Mouse (Mus musculus) heart, postnatal 4 days (tissue): Measurements from ENCODE around the gene Porcn. TPM values are rescaled to one million over a fixed set of nuclear protein-coding genes. Genes with fewer than 3 reads are reported as not detected.

Experiments used
- DNase-seq: peaks from one replicate; pipeline ENCODE4 v3.0.0; 2021
- total RNA-seq, 2 experiments: library from RNA; stranded (reverse); gene quantifications; 2 replicates each; pipeline ENCODE4 v1.2.3; 2021

Gene Porcn
- total RNA-seq, 2 experiments from 2014 or later, result 2.0 to 2.7 TPM

DNA sequence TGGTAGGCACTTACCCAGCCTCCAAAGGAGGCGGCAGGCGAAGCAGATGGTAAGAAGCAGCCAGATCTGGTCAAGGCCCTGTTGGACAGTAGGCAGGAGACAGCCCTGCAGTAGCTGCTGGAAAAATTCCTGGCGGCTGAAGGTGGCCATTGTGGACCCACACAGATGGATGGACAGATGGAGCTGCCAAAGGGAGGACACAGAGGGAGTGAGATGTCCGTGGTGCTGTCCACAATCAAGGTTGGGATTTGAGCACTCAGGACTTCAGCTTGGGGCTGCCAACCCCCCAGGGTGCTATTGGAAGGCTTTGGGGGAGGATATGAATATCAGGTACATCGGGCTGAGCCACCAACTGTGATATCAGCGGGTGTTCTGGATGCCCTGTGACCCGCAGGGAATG is 774 bp downstream of the Porcn start:
- DNase-seq, result no peak

DNA sequence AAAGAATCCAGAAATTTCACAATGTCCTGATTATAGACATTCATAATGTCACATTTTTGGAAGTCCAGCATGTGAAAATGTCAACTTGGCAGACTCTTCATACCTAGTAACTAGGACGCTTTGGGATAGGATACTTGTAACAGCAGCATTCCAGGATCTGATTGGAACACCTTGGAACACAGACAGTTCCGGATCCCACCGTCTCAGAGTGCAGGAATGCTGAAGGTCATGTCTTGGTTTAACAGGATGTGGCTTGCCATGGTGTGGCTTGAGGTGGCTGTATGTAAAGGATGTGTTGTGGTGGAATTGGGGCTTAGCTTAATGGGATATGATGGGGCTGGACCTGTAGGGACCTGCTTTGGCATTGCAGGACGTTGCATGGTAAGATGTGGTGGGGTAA is 1.2 kb downstream of the Porcn start:
- no peak for DNase-seq

DNA sequence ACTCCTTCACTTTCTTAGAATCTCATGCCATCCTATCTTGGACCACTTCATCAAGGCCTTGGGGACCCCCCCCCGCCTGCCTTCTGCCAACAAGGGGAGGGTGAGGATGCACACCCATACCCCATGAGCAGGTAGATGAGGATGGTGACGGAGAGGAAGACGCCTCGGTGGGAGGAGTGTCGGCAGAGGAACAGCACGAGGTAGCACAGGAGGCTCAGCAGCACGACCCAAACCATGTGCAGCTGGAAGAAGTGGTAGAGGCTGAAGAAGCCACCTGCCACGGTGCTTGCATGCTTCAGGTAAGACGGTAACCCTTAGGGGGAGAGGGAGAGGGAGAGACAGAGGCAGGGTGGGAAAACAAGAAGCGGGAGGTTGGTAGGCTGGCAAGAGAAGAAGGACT is 2.2 kb downstream of the Porcn start:
- DNase-seq, result no peak

GRCm38 (mm10) chrX:8203105-8203504 is 3.2 kb downstream of the Porcn start:
- DNase-seq, result no peak

DNA sequence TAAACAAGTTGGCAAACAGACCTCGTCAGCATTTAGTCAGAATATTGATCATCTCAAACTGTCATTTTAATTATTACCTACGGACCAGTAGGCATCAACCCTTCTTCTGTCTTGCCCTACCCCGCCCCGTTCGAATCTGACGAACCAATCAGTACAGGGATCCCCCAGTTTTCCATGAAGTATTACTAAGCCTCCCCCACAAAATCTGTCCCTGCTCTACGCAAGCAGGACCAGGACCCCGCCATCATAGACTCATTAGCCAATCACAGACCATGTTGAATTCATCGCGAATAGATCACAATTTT is 13.0 kb downstream of the Porcn start, which contains the start of gene Ebp:
TSS of gene Ebp (minus strand) at position 94 of the 305 bp plus-strand sequence.
- peak; percentile 8 for DNase-seq

DNA sequence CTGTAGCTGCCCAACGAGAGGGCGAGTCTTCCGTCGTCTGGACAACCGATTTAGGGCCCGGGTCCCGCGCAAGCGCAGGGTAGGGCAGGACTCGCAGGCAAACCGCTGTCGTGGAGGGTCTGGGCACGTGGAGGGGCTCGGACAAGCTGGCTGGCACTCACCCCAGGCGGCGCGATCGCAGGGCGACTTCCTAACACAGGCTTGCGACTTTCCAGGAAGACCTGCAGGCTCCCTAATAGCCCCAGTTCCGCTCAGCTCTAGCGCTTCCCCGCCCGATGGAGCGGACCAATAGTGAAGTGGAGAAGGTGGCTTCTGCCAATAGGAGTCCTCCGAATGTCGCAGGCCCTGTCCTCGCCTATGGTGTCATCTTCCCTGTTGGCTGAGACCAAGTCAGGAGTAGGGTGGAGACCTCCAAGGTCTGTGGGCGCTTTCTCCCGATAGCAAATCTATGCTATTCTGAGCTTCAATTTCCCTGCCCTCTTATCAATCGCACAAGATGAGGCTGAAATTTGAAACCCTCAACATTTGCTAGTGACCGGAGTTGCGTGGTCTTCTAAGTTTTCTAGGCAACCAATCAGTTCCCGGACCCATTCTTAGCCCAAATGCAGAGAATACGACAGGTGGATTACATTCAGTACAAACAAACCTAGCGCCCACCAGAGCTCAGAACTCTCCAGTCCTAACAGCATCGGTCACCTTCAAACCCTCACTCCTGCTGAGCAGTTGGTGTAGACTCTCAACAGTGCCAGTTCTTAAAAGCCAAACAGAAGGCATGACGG is 13.5 kb downstream of the Porcn start:
- DNase-seq, result peak; percentile 79

DNA sequence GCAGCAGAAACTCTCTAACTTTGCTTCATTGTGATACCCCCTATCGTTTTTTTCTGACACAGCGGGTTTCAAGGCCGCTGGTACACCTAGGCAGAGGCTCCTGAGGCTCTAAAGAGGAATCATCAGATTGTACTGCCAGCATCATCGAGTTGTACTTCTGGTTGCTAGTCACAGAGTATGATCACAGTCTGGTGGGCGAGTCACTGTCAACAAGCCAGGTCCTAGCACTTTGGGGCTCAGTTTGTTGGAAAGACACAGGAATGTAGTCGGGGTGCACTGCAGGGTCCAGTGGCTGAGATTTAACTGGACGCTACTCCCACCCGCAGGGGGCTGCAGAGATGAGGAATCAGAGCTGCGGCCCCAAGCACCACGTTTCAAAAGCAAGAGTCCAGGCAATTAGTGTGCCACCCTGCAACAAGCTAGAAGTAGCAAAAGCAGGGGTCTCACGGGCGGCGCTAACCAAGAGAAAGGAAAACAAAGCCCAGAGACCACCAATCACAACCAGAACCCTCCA is 14.1 kb downstream of the Porcn start:
- no peak for DNase-seq

- DNase-seq, result no peak
Observed at GRCm38 (mm10) chrX:8182871-8183540, 23.3 kb downstream of the Porcn start.

DNA sequence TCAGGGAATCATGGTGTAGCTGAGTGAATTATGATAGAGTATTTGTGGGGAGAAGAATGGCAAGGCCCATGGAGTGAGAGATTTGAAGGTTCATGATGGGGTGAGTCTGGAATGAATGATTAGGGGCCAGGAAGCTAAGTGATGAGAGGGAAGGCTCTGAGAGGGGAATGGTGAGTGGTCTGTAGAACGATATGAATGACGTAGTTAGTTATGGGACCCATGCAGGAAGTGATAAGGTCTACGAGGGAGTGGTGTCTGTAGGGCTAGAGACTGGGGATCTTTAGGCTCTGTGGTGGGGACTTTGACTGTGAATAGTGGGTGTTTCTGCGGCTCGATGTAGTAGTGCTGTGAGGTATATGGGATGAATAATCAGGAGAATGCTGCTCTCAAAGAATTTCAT is 26.7 kb downstream of the Porcn start:
- no peak for DNase-seq

DNA sequence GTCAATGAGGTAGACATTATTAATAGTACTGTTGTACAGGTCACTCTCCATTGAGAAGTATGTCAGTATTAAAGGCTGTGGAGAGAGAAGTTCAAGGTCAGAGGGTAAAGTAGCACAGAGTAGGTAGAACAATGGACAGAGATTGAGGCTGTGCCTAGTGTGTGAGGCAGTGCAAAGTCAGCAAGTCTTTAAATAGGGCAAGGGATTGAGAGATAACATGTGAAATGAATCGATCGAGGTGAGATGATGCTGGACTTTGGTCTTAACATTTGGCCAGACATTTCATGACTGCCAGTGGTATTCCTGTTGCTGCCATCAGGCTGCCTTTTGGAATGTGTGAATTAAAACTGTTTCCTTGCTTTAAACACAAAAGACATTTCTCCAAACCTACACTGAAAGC is 27.5 kb downstream of the Porcn start:
- no peak for DNase-seq

- peak; percentile 85 for DNase-seq
Observed at GRCm38 (mm10) chrX:8175504-8176385, 30.6 kb downstream of the Porcn start, which contains the start of gene Tbc1d25. Tbc1d25 (minus strand) TSS chrX:8176181.

DNA sequence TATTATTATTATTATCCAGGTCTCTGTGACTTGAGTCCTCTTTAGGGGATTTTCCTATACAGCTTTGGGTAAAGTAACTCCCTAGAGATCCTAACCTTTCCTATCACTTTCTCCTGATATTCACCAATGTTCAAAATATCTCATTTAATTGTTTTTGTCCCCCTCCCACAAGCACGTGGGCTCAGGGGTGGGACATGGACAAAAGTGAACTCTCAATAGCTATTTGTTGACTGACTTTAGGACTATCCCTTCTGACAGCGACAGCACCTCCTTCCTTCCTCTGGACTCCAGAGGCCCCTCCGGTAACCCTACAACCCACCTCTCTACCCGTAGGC is 31.2 kb downstream of the Porcn start:
- no peak for DNase-seq

DNA sequence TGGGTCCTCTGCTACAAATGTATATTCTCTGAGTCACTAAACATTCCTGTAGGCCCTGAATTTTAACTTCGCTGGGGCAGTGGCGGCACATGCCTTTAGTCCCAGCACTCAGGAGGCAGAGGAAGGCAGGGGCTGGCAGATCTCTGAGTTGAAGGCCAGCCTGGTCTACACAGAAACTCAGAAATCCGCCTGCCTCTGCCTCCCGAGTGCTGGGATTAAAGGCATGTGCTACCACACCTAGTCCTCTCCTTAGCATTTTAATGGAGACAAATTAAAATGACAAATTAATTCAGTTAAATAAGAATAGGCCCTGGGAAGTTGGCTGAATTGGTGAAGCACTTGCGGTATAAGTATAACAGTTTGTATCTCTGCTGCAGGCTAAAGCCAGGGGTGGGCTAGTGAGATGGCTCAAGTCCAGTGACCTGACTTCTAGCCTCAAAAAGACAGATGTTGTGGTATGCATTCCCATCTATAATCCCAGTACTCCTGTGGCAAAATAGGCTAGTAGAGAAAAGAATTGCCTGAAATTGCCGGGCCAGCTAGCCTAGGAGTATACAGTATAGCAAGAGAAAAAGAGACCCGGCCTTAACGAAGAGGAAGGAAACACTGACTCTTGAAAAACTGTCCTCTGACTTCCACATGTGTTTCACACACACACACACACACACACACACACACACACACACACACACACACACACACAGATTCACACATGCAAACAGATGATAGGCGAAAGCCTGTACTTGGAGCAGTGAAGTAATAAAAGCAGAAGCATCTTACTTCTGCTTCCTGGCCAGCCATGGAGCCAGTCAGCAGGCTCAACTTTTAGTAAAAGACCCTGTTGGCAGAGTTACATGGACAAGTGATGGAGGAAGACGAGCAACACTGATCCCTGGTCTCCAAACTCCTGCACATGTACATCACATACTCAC is 38.3 kb downstream of the Porcn start:
- no peak for DNase-seq

GRCm38 (mm10) chrX:8164471-8164870 is 41.9 kb downstream of the Porcn start:
- DNase-seq, result no peak

DNA sequence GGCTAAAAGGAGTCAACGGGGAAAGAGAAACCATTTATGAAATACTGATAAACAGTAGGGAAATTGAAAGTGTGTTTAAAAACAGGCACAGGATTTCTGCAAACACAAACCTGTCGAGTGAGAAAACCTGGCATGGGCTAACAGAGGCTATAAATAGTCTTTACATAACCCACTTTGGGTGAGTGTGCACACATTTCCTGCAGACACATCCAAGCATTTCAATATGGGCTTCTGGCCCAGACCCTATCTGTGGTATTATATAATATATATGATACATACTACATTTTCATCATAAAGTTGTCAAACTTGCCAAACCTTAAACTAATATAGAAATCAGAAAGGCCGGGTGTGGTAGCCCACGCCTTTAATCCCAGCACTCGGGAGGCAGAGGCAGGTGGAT is 43.2 kb downstream of the Porcn start:
- no peak for DNase-seq

- DNase-seq, result peak; percentile 86
Observed at GRCm38 (mm10) chrX:8145153-8145991, 61.0 kb downstream of the Porcn start, which contains the start of gene Rbm3. Rbm3 (minus strand) TSS chrX:8145880.
